Mouse (Mus musculus): ENCODE measurements around the gene Slc5a11. TPM values are rescaled to one million over a fixed set of nuclear protein-coding genes. Genes with fewer than 3 reads are reported as not detected.

Gene Slc5a11
- polyA plus RNA-seq, 2 experiments: 0.08 to 0.26 TPM

DNA sequence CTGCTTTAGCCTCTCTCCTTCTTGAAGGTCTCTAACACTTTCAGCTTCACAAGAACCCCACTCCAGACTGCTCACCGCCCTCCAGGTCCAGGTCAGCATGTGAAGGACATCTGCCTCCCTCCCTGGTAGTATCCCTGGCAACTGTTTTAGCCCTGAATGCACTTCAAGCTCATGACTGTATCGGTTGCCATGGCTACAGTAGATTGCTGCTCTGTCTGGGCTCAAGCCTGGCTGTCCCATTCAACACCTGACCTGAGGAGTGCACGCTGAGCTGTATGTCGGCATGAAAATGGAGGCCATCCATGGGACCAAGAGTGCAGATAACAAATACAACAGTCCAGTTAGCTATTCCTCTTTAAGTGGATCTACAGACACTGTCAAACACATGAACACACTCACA is 24.0 kb downstream of the Slc5a11 start:
- H3K4me2 ChIP-seq (replicated peaks; ENCODE audit: low read depth, low read length, severe bottlenecking): no peak overlapping the region
- WGBS: 81% methylated on average over 4 of the region's 4 CpGs
- no peaks in the 10 kb centered on the region for H3K27me3 ChIP-seq (ENCODE audit: control insufficient read depth, insufficient read depth, low read length)
- ATAC-seq (ENCODE audit: low FRiP score, low read depth) (no peak), DNase-seq (ENCODE audit: low spot score) (no peak)
- H3K4me1 ChIP-seq (ENCODE audit: control insufficient read depth, insufficient read depth, low read length): no peaks in the 10 kb centered on the region
- no peak overlapping the region for H3K9ac ChIP-seq (ENCODE audit: low read depth, low read length, severe bottlenecking)
- no peak for TF ChIP-seq POLR2A (IDR thresholded peaks at IDR 0.05; ENCODE audit: borderline replicate concordance, extremely low read depth, insufficient read depth, insufficient read length)
- no peaks in the 10 kb centered on the region for H3K36me3 ChIP-seq (ENCODE audit: control insufficient read depth, insufficient read depth, low read length)
- no peaks in the 10 kb centered on the region for H3K9me3 ChIP-seq (ENCODE audit: control insufficient read depth, low read length)
- no peak overlapping the region for H3K4me3 ChIP-seq (replicated peaks; ENCODE audit: low read length)
- H3K27ac ChIP-seq (replicated peaks; ENCODE audit: low read depth, low read length): no peak overlapping the region

DNA sequence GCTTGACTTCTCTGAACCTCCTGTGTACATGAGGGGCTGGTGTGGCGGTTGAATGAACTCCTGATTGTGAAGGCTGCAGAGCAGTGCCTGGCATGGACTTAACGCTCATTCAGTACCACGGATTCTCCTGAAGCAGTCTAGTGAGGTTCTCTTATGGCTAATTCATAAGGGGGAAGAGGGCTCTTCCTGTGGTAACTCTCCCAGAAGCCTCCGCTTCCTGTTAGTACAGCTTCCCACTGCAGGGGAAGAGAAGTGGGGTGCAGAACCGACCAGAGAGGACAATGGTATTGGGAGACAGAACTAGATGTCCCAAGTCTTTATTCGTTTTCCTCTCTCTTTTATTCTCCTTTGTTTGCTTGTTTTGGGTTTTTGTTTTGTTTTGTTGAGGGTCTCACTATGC is 25.5 kb downstream of the Slc5a11 start:
- H3K9ac ChIP-seq (ENCODE audit: low read depth, low read length, severe bottlenecking): no peak overlapping the region
- H3K36me3 ChIP-seq (ENCODE audit: control insufficient read depth, insufficient read depth, low read length): no peaks in the 10 kb centered on the region
- WGBS: 76% methylated on average over 6 of the region's 6 CpGs
- H3K9me3 ChIP-seq (ENCODE audit: control insufficient read depth, low read length): no peaks in the 10 kb centered on the region
- ATAC-seq (ENCODE audit: low FRiP score, low read depth) (no peak), DNase-seq (ENCODE audit: low spot score) (no peak)
- no peak overlapping the region for H3K4me2 ChIP-seq (replicated peaks; ENCODE audit: low read depth, low read length, severe bottlenecking)
- no peak overlapping the region for H3K27ac ChIP-seq (replicated peaks; ENCODE audit: low read depth, low read length)
- H3K4me3 ChIP-seq (replicated peaks; ENCODE audit: low read length): no peak overlapping the region
- H3K4me1 ChIP-seq (ENCODE audit: control insufficient read depth, insufficient read depth, low read length): no peaks in the 10 kb centered on the region
- no peaks in the 10 kb centered on the region for H3K27me3 ChIP-seq (ENCODE audit: control insufficient read depth, insufficient read depth, low read length)
- TF ChIP-seq POLR2A (IDR thresholded peaks at IDR 0.05; ENCODE audit: borderline replicate concordance, extremely low read depth, insufficient read depth, insufficient read length): no peak

DNA sequence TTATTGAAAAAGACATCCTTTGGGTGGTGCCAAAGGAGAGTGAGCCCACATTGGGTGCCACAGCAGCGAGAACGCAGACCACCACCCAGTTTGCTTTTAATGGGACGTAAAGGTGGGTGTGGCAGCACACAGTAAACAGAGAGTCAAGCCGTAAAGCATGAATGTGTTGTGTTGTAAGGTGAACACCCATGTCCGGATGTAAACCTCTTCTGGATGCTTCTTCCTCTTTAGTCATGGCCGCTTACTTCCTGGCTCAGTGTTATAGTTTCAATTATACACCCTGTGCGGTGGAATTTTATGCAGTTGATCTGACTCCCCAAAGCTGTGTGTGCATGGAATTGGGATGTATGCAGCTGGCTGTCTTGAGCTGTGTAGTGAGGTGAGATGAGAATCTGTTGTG is 27.7 kb downstream of the Slc5a11 start:
- no peak overlapping the region for H3K4me3 ChIP-seq (replicated peaks; ENCODE audit: low read length)
- H3K27ac ChIP-seq (replicated peaks; ENCODE audit: low read depth, low read length): no peak overlapping the region
- 76% methylated on average over 7 of the region's 7 CpGs for WGBS
- H3K27me3 ChIP-seq (ENCODE audit: control insufficient read depth, insufficient read depth, low read length): no peaks in the 10 kb centered on the region
- DNase-seq (ENCODE audit: low spot score): no peak
- no peak for ATAC-seq (ENCODE audit: low FRiP score, low read depth)
- H3K36me3 ChIP-seq (ENCODE audit: control insufficient read depth, insufficient read depth, low read length): no peaks in the 10 kb centered on the region
- no peak overlapping the region for H3K9ac ChIP-seq (ENCODE audit: low read depth, low read length, severe bottlenecking)
- no peak overlapping the region for H3K4me2 ChIP-seq (replicated peaks; ENCODE audit: low read depth, low read length, severe bottlenecking)
- no peak for TF ChIP-seq POLR2A (IDR thresholded peaks at IDR 0.05; ENCODE audit: borderline replicate concordance, extremely low read depth, insufficient read depth, insufficient read length)
- no peaks in the 10 kb centered on the region for H3K9me3 ChIP-seq (ENCODE audit: control insufficient read depth, low read length)
- no peaks in the 10 kb centered on the region for H3K4me1 ChIP-seq (ENCODE audit: control insufficient read depth, insufficient read depth, low read length)

DNA sequence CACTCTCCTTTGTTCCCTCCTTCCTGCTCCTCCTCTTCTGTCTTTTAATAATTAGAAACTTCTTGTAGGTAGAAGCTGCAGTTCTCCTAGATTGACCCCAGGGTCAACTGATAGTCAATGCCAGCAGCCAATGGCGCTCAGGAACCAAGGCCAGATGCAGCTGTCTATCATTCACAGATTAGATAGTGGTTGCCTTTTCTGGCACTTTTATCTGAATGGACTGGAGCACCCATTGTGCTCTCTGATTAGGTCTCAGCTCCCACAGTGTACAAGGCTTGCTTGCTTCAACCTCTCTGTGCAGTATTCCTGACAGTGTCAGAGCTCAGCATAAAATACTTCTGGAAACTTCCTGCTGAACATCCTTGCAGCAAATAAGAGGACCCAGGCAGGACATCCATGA is 30.3 kb downstream of the Slc5a11 start:
- H3K27ac ChIP-seq (replicated peaks; ENCODE audit: low read depth, low read length): no peak overlapping the region
- ATAC-seq (ENCODE audit: low FRiP score, low read depth) (no peak), DNase-seq (ENCODE audit: low spot score) (no peak)
- no peaks in the 10 kb centered on the region for H3K9me3 ChIP-seq (ENCODE audit: control insufficient read depth, low read length)
- WGBS: 90% methylated on average over 1 of the region's 1 CpGs
- H3K4me1 ChIP-seq (ENCODE audit: control insufficient read depth, insufficient read depth, low read length): no peaks in the 10 kb centered on the region
- no peaks in the 10 kb centered on the region for H3K27me3 ChIP-seq (ENCODE audit: control insufficient read depth, insufficient read depth, low read length)
- no peak overlapping the region for H3K4me2 ChIP-seq (replicated peaks; ENCODE audit: low read depth, low read length, severe bottlenecking)
- no peaks in the 10 kb centered on the region for H3K36me3 ChIP-seq (ENCODE audit: control insufficient read depth, insufficient read depth, low read length)
- H3K9ac ChIP-seq (ENCODE audit: low read depth, low read length, severe bottlenecking): no peak overlapping the region
- no peak overlapping the region for H3K4me3 ChIP-seq (replicated peaks; ENCODE audit: low read length)
- no peak for TF ChIP-seq POLR2A (IDR thresholded peaks at IDR 0.05; ENCODE audit: borderline replicate concordance, extremely low read depth, insufficient read depth, insufficient read length)

DNA sequence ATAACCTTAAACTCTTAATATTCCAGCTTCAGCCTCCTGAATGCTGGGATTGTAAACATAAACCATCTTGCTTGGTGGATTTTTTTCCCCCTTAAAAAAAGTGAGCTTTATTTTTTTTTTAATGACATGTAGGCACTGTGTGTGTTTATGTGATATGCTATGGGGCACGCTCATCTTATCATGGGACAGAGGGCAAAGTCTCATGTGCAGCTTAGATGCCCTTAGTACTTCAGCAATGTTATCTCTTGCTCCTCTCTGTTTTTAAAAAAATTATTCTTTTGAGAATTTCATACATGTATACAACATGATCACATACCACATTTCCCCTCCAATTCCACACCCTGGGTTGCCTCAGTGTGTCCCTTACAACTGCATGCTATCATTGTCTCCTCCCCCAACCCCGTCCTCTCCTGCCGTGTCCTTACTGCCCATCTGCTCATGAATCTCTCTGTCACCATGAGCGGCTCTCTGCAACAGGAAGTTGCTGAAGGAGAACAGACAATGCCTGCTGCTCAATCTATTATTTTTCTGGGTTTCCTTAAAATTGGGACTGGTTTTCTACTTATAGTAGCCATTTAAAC is 32.0 kb downstream of the Slc5a11 start:
- 58% methylated on average over 4 of the region's 4 CpGs for WGBS
- no peak overlapping the region for H3K9ac ChIP-seq (ENCODE audit: low read depth, low read length, severe bottlenecking)

DNA sequence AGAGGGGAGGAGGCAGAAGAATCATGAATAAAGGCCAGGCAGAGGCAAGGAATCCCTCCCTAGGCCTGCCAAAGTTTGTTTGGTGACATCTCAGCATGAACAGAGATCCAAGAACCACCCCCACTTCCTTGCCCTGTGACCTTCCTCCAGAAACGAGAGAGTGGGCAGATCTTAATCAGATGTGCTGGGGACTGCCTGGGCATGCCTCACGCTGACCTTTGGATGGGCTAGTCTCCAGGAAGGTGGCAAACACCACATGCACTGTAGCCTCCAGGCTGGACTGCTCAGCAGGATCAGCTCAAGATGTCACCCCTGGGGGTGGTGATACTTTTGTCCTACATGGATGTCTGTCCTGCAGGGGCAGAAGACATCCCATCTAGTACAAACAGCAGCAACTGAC is 33.6 kb downstream of the Slc5a11 start:
- 54% methylated on average over 2 of the region's 2 CpGs for WGBS
- TF ChIP-seq POLR2A (IDR thresholded peaks at IDR 0.05; ENCODE audit: borderline replicate concordance, extremely low read depth, insufficient read depth, insufficient read length): no peak
- Histone ChIP-seq H3K4me2 (replicated peaks; ENCODE audit: low read depth, low read length, severe bottlenecking) (no peak overlapping the region), H3K9me3 (ENCODE audit: control insufficient read depth, low read length) (no peaks in the 10 kb centered on the region), H3K4me3 (replicated peaks; ENCODE audit: low read length) (no peak overlapping the region), H3K27ac (replicated peaks; ENCODE audit: low read depth, low read length) (no peak overlapping the region), H3K9ac (ENCODE audit: low read depth, low read length, severe bottlenecking) (no peak overlapping the region), H3K27me3 (ENCODE audit: control insufficient read depth, insufficient read depth, low read length) (no peaks in the 10 kb centered on the region), H3K36me3 (ENCODE audit: control insufficient read depth, insufficient read depth, low read length) (no peaks in the 10 kb centered on the region), H3K4me1 (ENCODE audit: control insufficient read depth, insufficient read depth, low read length) (no peaks in the 10 kb centered on the region)
- no peak for ATAC-seq (ENCODE audit: low FRiP score, low read depth)
- DNase-seq (ENCODE audit: low spot score): no peak

More for the DNA sequence above, 32.0 kb downstream of the Slc5a11 start:
- Histone ChIP-seq H3K27me3 (ENCODE audit: control insufficient read depth, insufficient read depth, low read length) (no peaks in the 10 kb centered on the region), H3K36me3 (ENCODE audit: control insufficient read depth, insufficient read depth, low read length) (no peaks in the 10 kb centered on the region), H3K4me3 (replicated peaks; ENCODE audit: low read length) (no peak overlapping the region), H3K27ac (replicated peaks; ENCODE audit: low read depth, low read length) (no peak overlapping the region), H3K4me1 (ENCODE audit: control insufficient read depth, insufficient read depth, low read length) (no peaks in the 10 kb centered on the region), H3K9me3 (ENCODE audit: control insufficient read depth, low read length) (no peaks in the 10 kb centered on the region), H3K4me2 (replicated peaks; ENCODE audit: low read depth, low read length, severe bottlenecking) (no peak overlapping the region)
- DNase-seq (ENCODE audit: low spot score): no peak
- no peak for TF ChIP-seq POLR2A (IDR thresholded peaks at IDR 0.05; ENCODE audit: borderline replicate concordance, extremely low read depth, insufficient read depth, insufficient read length)
- ATAC-seq (ENCODE audit: low FRiP score, low read depth): no peak
